Mouse (Mus musculus) heart, adult 9 months (tissue): ENCODE data around the gene Ksr2.

Experiments used
- DNase-seq, 2 experiments: peaks; one replicate each; pipeline ENCODE4 v3.0.0; 2022; ENCODE audit warnings: low spot score in 2 of 2

Ksr2 gene

DNA sequence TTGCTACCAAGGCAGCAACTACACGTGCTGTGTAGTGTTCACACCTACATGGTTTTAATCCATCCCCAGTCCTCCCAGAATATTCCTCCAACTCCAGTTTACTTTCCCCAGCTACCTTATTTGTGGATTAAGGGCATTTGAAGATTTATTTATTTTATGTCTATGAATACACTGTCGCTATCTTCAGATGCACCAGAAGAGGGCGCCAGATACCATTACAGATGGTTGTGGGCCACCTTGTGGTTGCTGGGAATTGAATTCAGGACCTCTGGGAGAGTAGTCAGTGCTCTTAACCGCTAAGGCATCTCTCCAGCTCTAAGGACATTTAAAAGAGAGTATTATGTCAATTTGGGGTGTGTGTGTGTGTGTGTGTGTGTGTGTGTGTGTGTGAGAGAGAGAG, 108.7 kb downstream of the Ksr2 start:
- no peak for DNase-seq

GRCm38 (mm10) chr5:117523010-117523409, 109.2 kb downstream of the Ksr2 start:
- no peak for DNase-seq

DNA sequence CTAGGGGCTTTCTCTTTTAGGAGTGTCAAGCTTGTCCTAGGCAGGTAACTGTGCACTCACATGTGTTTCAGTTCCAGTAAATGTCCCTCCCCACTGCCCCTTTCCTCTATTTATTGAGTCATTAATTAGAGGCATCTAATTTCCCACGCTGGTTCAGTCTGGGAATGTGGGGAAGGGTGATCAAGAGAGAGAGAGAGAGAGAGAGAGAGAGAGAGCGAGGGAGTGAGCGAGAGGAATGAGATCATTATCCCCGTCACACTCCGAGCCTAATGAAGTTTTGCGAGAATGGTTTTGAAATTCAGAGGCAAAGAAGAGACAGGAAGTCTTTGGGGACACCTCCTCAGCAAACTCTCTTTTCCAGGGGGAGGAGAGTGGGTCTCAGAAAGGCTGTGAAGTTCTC, 117.2 kb downstream of the Ksr2 start:
- no peak for DNase-seq

- DNase-seq, result no peak
These were observed 125.4 kb downstream of the Ksr2 start for GRCm38 (mm10) chr5:117539221-117539620.

GRCm38 (mm10) chr5:117541654-117542053, 127.9 kb downstream of the Ksr2 start:
- no peak for DNase-seq

- no peak for DNase-seq
These were observed 133.0 kb downstream of the Ksr2 start for GRCm38 (mm10) chr5:117546694-117547268.

DNA sequence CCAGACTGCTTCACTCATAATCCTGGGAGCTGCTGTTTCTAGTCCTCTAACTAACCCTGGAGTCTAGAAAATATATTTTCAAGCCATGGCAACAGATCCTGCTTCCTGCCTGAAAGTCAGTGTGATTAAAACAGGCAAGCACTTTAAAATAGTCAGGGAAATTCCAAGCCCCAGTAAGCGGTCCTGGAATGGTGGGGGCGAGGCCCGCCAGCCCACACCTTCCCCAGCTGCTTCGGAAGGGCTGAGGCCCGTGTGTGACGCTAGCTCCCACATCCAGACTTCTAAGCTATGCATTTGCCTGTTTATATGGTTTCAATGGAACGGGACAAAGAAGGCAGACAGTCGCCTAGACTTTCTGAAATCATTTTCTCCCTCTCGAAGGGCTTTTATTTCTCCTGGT, 137.2 kb downstream of the Ksr2 start:
- DNase-seq, result no peak

GRCm38 (mm10) chr5:117552096-117552495, 138.3 kb downstream of the Ksr2 start:
- no peak for DNase-seq

- DNase-seq, result no peak
These were observed 140.7 kb downstream of the Ksr2 start for GRCm38 (mm10) chr5:117554505-117554904.

DNA sequence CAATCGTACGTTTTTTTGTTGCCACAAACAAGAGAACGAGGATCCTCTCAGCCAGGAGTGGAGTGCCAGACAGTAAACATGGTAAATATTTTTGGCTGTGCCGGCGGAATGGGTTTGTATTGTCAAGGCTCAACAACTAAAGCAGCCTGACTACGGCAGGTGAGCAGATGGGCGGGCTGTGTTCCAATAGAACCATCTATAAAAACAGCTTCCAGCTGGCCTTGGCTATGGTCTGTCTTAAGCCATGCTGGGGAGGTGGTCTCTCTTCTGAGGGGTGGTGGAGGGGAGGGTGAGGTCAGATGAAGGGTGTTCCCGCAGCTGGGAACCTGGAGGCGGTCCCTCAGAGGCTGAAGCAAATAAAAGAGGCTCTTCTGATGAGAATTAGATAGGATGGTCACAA, 142.8 kb downstream of the Ksr2 start:
- no peak for DNase-seq

- no peak for DNase-seq
These were observed 147.3 kb downstream of the Ksr2 start for GRCm38 (mm10) chr5:117561080-117561479.

GRCm38 (mm10) chr5:117566051-117566665, 152.4 kb downstream of the Ksr2 start:
- DNase-seq, result no peak

DNA sequence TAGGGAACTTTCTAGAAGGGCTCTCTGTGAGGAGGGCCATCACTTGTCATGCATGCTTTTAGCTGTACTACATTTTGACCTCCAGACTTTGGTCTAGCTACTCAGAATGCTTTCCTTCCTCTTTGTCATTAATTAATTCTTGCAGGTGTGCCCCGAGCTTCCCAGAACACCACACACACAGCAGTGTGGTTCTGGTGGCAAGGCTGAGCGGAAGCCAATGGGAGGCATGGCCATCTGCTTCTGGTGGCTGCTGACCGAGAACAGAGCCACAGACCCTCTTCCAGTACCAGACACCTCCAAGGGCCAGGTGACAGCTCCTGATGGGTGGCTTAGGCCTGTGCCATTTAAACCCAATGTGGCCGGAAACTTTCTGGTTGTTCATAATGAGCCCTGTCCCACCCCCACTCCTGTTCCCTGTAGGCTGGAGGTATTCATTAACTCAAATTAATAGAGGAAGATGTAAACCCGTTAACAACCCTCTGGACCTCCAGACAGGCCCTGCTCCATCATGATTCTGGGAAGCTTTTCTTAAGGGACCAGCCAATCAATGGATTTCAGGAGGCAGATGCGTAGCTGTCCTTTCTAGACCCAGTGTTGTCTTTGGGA, 155.5 kb downstream of the Ksr2 start:
- DNase-seq, result no peak

DNA sequence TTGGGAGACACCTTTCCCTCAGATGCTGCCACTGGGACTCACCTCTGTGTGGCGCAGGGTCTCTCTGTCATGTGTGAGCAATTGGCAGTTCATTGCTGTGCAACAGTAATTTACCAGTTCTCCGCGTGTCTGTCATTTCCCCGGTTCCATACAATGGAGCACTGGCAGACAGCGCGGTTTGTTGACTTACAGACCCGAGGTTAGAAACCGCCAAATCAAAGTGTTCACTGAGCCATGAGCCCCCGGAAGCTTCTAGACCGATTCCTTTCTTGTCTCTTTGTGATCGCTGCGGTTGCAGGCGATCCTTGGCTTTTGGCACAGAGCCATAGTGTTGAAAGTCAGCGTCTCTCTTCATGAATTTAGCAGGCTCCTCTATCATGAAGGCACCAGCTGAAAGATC, 158.6 kb downstream of the Ksr2 start:
- DNase-seq, result no peak

GRCm38 (mm10) chr5:117574894-117575293, 161.1 kb downstream of the Ksr2 start:
- DNase-seq, result no peak

- no peak for DNase-seq
These were observed 163.8 kb downstream of the Ksr2 start for GRCm38 (mm10) chr5:117577598-117577997.

DNA sequence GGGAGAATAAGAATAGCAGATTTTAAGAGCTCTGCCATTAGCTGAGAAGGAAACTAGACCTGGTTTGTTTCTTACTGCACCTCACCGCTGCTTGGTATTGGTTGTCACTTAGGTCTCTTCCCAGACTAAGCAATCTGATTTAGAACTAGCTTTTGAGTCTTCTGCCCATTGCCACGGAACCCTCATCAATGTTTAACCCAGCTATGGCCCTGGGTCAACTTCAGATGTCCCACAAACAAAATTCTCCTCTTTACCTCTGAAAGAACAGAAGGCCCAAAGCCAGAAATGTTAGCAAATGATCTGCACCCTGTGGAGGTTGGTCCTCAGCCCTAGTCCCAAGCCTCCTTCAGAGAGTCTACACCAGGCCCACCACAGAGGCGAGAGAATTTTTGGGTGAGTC, 167.9 kb downstream of the Ksr2 start:
- DNase-seq, result no peak

DNA sequence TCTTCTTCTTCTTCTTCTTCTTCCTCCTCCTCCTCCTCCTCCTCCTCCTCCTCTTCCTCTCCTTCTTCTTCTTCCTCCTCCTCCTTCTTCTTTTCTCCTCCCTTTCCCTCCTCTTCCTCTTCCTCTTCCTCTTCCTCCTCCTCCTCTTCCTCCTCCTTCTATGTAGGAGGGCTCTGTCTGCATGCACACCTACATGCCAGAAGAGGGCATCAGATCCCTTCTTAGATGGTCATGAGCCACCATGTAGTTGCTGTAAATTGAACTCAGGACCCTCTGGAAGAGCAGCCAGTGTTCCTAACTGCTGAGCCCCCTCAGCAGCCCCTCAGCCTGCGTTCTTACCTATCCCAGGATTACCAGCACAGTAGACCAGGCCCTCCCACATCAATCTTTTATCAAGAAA, 170.6 kb downstream of the Ksr2 start:
- no peak for DNase-seq

- DNase-seq, result no peak
These were observed 175.5 kb downstream of the Ksr2 start for GRCm38 (mm10) chr5:117589266-117589665.

- DNase-seq, result no peak
These were observed 179.5 kb downstream of the Ksr2 start for GRCm38 (mm10) chr5:117593273-117593672.

DNA sequence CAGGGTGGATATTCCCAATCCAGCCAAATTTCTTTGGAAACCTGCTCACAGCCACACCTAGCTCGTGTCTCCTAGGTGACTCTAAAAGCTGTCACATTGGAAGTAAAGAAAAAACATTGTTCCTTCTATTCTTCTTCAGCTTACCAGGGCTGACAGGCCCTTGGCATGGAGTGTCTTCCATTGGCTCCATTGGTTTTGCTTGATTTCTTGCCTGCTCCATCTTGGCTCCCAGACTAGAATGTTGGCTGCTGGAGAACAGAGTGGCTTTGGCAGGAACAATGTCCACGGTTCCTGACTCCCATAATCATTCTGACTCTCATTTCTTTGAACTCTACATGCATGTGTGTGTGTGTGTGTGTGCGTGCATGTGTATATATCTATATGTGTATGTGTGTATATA, 183.0 kb downstream of the Ksr2 start:
- no peak for DNase-seq

DNA sequence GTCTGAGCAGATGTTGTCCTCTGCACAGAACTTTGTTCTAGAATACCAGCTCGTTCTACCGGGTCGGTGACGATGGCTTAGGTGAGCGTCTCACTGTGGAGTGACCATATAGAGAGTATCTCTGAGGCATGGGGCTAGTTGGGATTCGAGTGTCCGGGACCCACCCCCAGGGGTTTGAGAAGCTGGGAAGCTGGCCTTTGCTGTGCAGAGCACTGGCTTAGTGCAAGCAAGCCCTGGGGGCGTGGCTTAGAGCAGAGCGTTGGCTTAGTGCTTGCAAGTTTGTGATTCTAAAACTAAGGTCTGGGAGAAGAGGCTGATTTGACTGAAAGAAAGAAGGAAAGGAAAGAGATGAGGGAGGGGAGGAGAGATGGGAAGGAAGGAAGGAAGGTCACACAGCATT, 188.2 kb downstream of the Ksr2 start:
- no peak for DNase-seq

GRCm38 (mm10) chr5:117607761-117608309, 194.0 kb downstream of the Ksr2 start:
- no peak for DNase-seq
